Mouse (Mus musculus) liver, embryonic 15.5 days (tissue): ENCODE measurements around the gene Rabgap1l. TPM values are rescaled to one million over a fixed set of nuclear protein-coding genes. Genes with fewer than 3 reads are reported as not detected.
A peak's percentile ranks its signal among the peaks of the same experiment; 100 is the strongest.

Experiments
- ATAC-seq: fragments of 200-750 bp; cut with Nextera tagmentation; 2 replicates; pipeline ENCODE4 v1.8.0; 2017; ENCODE audit warnings: moderate number of reproducible peaks, mild to moderate bottlenecking, moderate library complexity; ENCODE audit not compliant: insufficient read depth
- H3K27ac ChIP-seq: fragments of 300-500 bp; sonication (generic); replicated peaks from 2 replicates; pipeline ENCODE4 v1.5.1; 2015; ENCODE audit warnings: mild to moderate bottlenecking, inconsistent platforms
- H3K27me3 ChIP-seq: fragments of 300-500 bp; sonication (generic); 2 replicates; pipeline ENCODE4 v1.6.1; 2015; ENCODE audit warnings: mild to moderate bottlenecking, inconsistent platforms
- H3K36me3 ChIP-seq: fragments of 300-500 bp; sonication (generic); replicated peaks from 2 replicates; pipeline ENCODE4 v1.6.1; 2015; ENCODE audit warnings: moderate library complexity, mild to moderate bottlenecking, inconsistent platforms
- H3K4me1 ChIP-seq: fragments of 300-500 bp; sonication (generic); replicated peaks from 2 replicates; pipeline ENCODE4 v1.6.1; 2015; ENCODE audit warnings: inconsistent platforms
- H3K4me2 ChIP-seq: fragments of 300-500 bp; sonication (generic); 2 replicates; pipeline ENCODE4 v1.6.1; 2015; ENCODE audit warnings: moderate library complexity, mild to moderate bottlenecking, inconsistent platforms
- H3K4me3 ChIP-seq: fragments of 300-500 bp; sonication (generic); replicated peaks from 2 replicates; pipeline ENCODE4 v1.5.1; 2015; ENCODE audit warnings: mild to moderate bottlenecking, inconsistent platforms
- H3K9ac ChIP-seq: fragments of 300-500 bp; sonication (generic); 2 replicates; pipeline ENCODE4 v1.6.1; 2015; ENCODE audit warnings: moderate library complexity, mild to moderate bottlenecking, inconsistent platforms
- H3K9me3 ChIP-seq: fragments of 300-500 bp; sonication (generic); replicated peaks from 2 replicates; pipeline ENCODE4 v1.6.1; 2016; ENCODE audit warnings: inconsistent platforms
- WGBS: fragments of 180-500 bp; shearing (Covaris S2); methylation state at CpG from one replicate; pipeline ENCODE4 v1.1.7; 2015; ENCODE audit warnings: mixed read lengths; ENCODE audit not compliant: insufficient replicate concordance; 5-methylcytosine and 5-hydroxymethylcytosine counted together
- polyA plus RNA-seq: library from polyadenylated mRNA; unstranded; fragments of >200 nt; fragmentation: Nextera tagmentation; extraction: Ambion mirVana; gene quantifications from 2 replicates; pipeline ENCODE4 v1.2.1, GENCODE M21; 2015

The Rabgap1l gene
- polyA plus RNA-seq, 1 experiment from 2014 or later, result 26.7 TPM

GRCm38 (mm10) chr1:160280603-160281002 is 512.4 kb downstream of the Rabgap1l start:
- Histone ChIP-seq H3K9me3 (no peaks in the 10 kb centered on the region), H3K4me2 (no peak overlapping the region), H3K27ac (no peak overlapping the region), H3K36me3 (no peaks in the 10 kb centered on the region), H3K4me1 (peaks cover 30% of the 10 kb centered on the region), H3K27me3 (no peaks in the 10 kb centered on the region), H3K4me3 (no peak overlapping the region), H3K9ac (no peak overlapping the region)
- 14% methylated on average over 4 of the region's 4 CpGs for WGBS
- ATAC-seq, result peak; percentile 31; the same call in 1 of the 2 replicates

- WGBS, result 92% methylated on average over 3 of the region's 3 CpGs
- Histone ChIP-seq H3K36me3 (no peaks in the 10 kb centered on the region), H3K27ac (no peak overlapping the region), H3K4me2 (no peak overlapping the region), H3K4me3 (no peak overlapping the region), H3K27me3 (no peaks in the 10 kb centered on the region), H3K4me1 (peaks cover 37% of the 10 kb centered on the region), H3K9ac (no peak overlapping the region), H3K9me3 (no peaks in the 10 kb centered on the region)
- ATAC-seq, result no peak
Observed at GRCm38 (mm10) chr1:160277940-160278682, 514.9 kb downstream of the Rabgap1l start.

GRCm38 (mm10) chr1:160275248-160275647 is 517.8 kb downstream of the Rabgap1l start:
- 33% methylated on average over 2 of the region's 2 CpGs for WGBS
- no peaks in the 10 kb centered on the region for H3K36me3 ChIP-seq

GRCm38 (mm10) chr1:160273133-160273743 is 519.8 kb downstream of the Rabgap1l start:
- ATAC-seq, result no peak
- Histone ChIP-seq H3K27me3 (no peaks in the 10 kb centered on the region), H3K4me3 (no peak overlapping the region), H3K36me3 (no peaks in the 10 kb centered on the region), H3K9ac (no peak overlapping the region), H3K4me2 (no peak overlapping the region), H3K27ac (no peak overlapping the region), H3K4me1 (peaks cover 8% of the 10 kb centered on the region), H3K9me3 (no peaks in the 10 kb centered on the region)
- WGBS, result 53% methylated on average over 7 of the region's 7 CpGs

More at GRCm38 (mm10) chr1:160275248-160275647, 517.8 kb downstream of the Rabgap1l start:
- Histone ChIP-seq H3K9ac (no peak overlapping the region), H3K4me1 (peaks cover 12% of the 10 kb centered on the region), H3K9me3 (no peaks in the 10 kb centered on the region), H3K4me2 (no peak overlapping the region), H3K27me3 (no peaks in the 10 kb centered on the region), H3K4me3 (no peak overlapping the region), H3K27ac (no peak overlapping the region)
- ATAC-seq, result no peak

- Histone ChIP-seq H3K4me2 (no peak overlapping the region), H3K36me3 (no peaks in the 10 kb centered on the region), H3K27me3 (no peaks in the 10 kb centered on the region), H3K9ac (no peak overlapping the region), H3K9me3 (no peaks in the 10 kb centered on the region), H3K27ac (no peak overlapping the region), H3K4me3 (no peak overlapping the region), H3K4me1 (peaks cover 8% of the 10 kb centered on the region)
- no peak for ATAC-seq
- 45% methylated on average over 1 of the region's 1 CpGs for WGBS
Observed at GRCm38 (mm10) chr1:160271282-160271967, 521.6 kb downstream of the Rabgap1l start.

- Histone ChIP-seq H3K4me2 (no peak overlapping the region), H3K27me3 (no peaks in the 10 kb centered on the region), H3K9me3 (no peaks in the 10 kb centered on the region), H3K9ac (no peak overlapping the region), H3K4me1 (peaks cover 6% of the 10 kb centered on the region; the same call in 1 of the 2 replicates), H3K36me3 (no peaks in the 10 kb centered on the region), H3K27ac (no peak overlapping the region), H3K4me3 (no peak overlapping the region)
- 16% methylated on average over 3 of the region's 3 CpGs for WGBS
- no peak for ATAC-seq
Observed at GRCm38 (mm10) chr1:160268322-160268721, 524.7 kb downstream of the Rabgap1l start.

GRCm38 (mm10) chr1:160263630-160264346 is 529.2 kb downstream of the Rabgap1l start:
- H3K27ac ChIP-seq, result no peak overlapping the region
- H3K4me2 ChIP-seq, result no peak overlapping the region
- ATAC-seq, result no peak; the same call in 1 of the 2 replicates
- WGBS, result 82% methylated on average over 16 of the region's 16 CpGs
- H3K9ac ChIP-seq, result no peak overlapping the region
- no peaks in the 10 kb centered on the region for H3K27me3 ChIP-seq
- H3K4me1 ChIP-seq, result peaks cover 12% of the 10 kb centered on the region; the same call in 1 of the 2 replicates
- no peaks in the 10 kb centered on the region for H3K9me3 ChIP-seq
- no peaks in the 10 kb centered on the region for H3K36me3 ChIP-seq
- no peak overlapping the region for H3K4me3 ChIP-seq

- Histone ChIP-seq H3K4me2 (no peak overlapping the region), H3K27ac (no peak overlapping the region), H3K27me3 (no peaks in the 10 kb centered on the region), H3K4me1 (peaks cover 12% of the 10 kb centered on the region; the same call in 1 of the 2 replicates), H3K9me3 (no peaks in the 10 kb centered on the region), H3K9ac (no peak overlapping the region), H3K4me3 (no peak overlapping the region), H3K36me3 (no peaks in the 10 kb centered on the region)
- no peak for ATAC-seq
- 29% methylated on average over 5 of the region's 5 CpGs for WGBS
Observed at GRCm38 (mm10) chr1:160263053-160263452, 530.0 kb downstream of the Rabgap1l start.

GRCm38 (mm10) chr1:160262415-160262814 is 530.6 kb downstream of the Rabgap1l start:
- Histone ChIP-seq H3K4me3 (no peak overlapping the region), H3K9me3 (no peaks in the 10 kb centered on the region), H3K9ac (no peak overlapping the region), H3K4me2 (no peak overlapping the region), H3K27me3 (no peaks in the 10 kb centered on the region), H3K4me1 (peaks cover 12% of the 10 kb centered on the region; the same call in 1 of the 2 replicates), H3K27ac (no peak overlapping the region), H3K36me3 (no peaks in the 10 kb centered on the region)
- no peak for ATAC-seq
- WGBS, result 68% methylated on average over 4 of the region's 4 CpGs

GRCm38 (mm10) chr1:160261849-160262248 is 531.2 kb downstream of the Rabgap1l start:
- Histone ChIP-seq H3K4me2 (no peak overlapping the region), H3K4me3 (no peak overlapping the region), H3K36me3 (no peaks in the 10 kb centered on the region), H3K27me3 (no peaks in the 10 kb centered on the region), H3K9ac (no peak overlapping the region), H3K27ac (no peak overlapping the region), H3K4me1 (peaks cover 12% of the 10 kb centered on the region; the same call in 1 of the 2 replicates), H3K9me3 (no peaks in the 10 kb centered on the region)
- 76% methylated on average over 2 of the region's 2 CpGs for WGBS
- no peak for ATAC-seq
